Mouse (Mus musculus): ENCODE measurements around the gene Trim63.
"Not testable (repeated sequence)": the region's sequence is repeated elsewhere in the genome, so short reads cannot be mapped to it uniquely, and the experiment has no call there.

Gene Trim63

GRCm38 (mm10) chr4:134314876-134315275, at the start of gene Trim63:
Gene Trim63 (plus strand): TSS chr4:134315120.
- peak; percentile 19 for DNase-seq (ENCODE audit: low spot score)

GRCm38 (mm10) chr4:134265860-134266585, 48.9 kb upstream of the Trim63 start:
- DNase-seq (ENCODE audit: low spot score): no peak

DNA sequence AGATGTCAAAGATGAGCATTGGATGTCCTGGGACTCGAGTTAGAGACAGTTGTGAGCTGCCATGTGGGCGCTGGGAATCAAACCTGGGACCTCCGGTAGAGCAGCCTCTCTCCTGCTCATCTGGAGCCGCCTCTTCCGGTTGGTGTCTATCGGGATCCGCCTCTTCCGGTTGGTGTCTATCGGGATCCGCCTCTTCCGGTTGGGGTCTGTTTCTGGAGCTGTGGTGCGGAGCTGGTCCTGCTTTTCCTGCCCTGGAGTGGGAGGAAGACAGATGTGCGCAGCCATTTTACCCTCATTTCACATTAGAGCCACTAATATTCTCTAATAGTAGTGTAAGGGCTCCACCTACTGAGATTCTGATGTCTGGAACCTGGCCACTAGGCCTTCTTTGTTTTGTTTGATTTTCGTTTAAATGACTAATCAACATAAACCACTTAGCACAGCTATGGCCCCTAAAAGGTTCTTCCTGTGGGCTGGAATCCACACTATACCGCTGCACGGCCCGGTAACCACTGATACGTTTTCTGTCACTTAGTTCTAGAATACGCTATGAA, 46.7 kb upstream of the Trim63 start:
- no peak for DNase-seq (ENCODE audit: low spot score)

DNA sequence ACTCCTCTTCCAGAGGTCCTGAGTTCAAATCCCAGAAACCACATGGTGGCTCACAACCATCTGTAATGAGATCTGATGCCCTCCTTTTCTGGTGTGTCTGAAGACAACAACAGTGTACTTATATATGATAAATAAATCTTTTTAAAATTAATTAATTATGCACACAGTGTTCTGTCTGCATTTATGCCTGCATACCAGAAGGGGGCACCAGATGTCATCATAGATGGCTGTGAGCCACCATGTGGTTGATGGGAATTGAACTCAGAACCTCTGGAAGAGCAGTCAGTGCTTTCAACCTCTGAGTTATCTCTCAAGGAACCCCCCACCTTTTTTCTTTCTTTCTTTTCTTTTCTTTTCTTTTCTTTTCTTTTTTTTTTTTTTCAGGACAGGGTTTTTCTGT, 45.3 kb upstream of the Trim63 start:
- DNase-seq (ENCODE audit: low spot score): not testable (repeated sequence)

GRCm38 (mm10) chr4:134271979-134272378, 42.9 kb upstream of the Trim63 start:
- DNase-seq (ENCODE audit: low spot score): no peak

- DNase-seq (ENCODE audit: low spot score): no peak
Measured at GRCm38 (mm10) chr4:134272731-134273416, 42.0 kb upstream of the Trim63 start.

GRCm38 (mm10) chr4:134273417-134274345, 41.2 kb upstream of the Trim63 start:
- peak; percentile 72 for DNase-seq (ENCODE audit: low spot score)

DNA sequence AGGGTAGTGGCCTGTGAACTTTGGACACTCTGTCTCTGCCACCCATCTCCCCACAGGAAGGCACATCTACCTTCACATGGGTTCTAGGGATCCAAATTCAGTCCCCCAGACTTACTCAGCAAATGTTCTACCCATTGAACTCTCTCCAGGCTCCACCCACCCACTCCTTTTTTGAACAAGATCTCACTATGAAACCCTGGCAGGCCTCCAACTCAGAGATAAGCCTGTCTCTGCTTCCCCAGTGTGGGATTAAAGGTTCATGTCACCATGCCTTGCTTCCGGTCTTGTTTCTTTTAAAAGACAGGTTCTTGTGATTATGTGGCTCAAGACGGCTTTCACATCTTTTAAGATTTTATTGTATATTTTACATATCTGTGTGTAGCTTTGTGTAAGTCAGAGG, 30.0 kb upstream of the Trim63 start:
- DNase-seq (ENCODE audit: low spot score): no peak

GRCm38 (mm10) chr4:134286226-134287167, 28.4 kb upstream of the Trim63 start:
- peak; percentile 42 for DNase-seq (ENCODE audit: low spot score)

DNA sequence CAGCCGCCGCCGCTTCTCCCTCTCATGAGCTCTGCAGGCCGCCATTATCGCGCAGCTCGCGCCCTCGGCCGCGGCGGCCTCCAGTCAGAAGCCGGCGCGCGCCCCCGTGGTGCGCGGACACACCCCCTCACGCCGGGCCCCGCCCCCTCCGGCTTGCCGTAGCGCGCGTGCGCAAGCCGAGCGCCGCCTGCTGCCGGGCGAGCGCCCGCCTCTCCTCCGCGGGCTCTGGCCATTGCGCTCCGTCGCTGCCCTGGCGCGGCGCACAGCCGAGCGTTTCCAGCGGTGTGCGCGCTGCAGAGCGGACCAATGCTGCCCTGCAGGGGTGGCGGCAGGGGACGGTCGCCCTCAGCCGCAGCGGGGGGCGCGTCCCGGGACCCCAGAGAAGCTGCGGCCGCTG, 27.8 kb upstream of the Trim63 start:
- peak; percentile 94 for DNase-seq (ENCODE audit: low spot score)

- peak; percentile 92 for DNase-seq (ENCODE audit: low spot score)
Measured at GRCm38 (mm10) chr4:134287575-134288025, 27.3 kb upstream of the Trim63 start, which contains the start of gene Pdik1l. Gene Pdik1l (minus strand): TSS chr4:134287895.

- peak; percentile 53 for DNase-seq (ENCODE audit: low spot score)
Measured at GRCm38 (mm10) chr4:134288397-134289256, 26.3 kb upstream of the Trim63 start.

DNA sequence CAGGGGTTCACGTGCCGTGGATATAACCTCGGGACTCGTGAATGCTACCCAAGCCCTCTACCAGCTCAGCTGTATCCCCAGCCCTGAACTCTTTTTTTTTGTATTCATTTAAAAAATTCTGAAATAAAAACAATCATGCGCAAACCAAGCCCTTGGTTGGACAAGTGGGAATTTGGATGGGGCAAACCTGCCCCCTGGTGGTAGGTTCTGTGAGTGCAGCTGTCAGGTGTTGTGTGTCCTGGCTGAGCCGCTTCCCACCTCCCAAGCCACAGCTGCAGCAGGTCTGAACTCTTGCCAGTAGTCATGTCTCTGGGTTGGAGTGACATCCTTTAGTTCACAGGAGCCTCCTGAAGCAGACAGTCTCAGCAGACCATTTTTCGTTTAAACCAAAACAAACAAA, 22.9 kb upstream of the Trim63 start:
- DNase-seq (ENCODE audit: low spot score): peak; percentile 91

- DNase-seq (ENCODE audit: low spot score): no peak
Measured at GRCm38 (mm10) chr4:134293061-134293691, 21.7 kb upstream of the Trim63 start.

GRCm38 (mm10) chr4:134293692-134294163, 21.2 kb upstream of the Trim63 start:
- no peak for DNase-seq (ENCODE audit: low spot score)

GRCm38 (mm10) chr4:134296096-134296495, 18.8 kb upstream of the Trim63 start:
- DNase-seq (ENCODE audit: low spot score): not testable (repeated sequence)

DNA sequence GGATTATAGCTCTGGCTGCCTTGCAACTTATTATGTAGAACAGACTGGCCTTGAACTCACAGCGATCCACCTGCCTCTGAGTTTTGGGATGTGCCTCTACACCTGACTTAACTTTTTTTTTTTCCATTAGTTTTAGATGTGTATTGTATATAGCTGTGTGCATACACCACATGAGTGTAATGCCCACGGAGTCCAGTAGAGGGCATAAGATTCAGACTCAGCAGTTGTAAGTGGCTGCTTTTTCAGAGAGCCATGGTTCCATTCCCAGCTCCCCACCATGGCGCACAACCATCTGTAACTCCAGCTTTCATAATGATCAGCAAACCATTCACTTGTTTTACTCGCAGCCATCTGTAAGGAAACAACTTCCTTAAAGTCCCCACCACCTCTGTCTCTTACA, 18.4 kb upstream of the Trim63 start:
- DNase-seq (ENCODE audit: low spot score): no peak

DNA sequence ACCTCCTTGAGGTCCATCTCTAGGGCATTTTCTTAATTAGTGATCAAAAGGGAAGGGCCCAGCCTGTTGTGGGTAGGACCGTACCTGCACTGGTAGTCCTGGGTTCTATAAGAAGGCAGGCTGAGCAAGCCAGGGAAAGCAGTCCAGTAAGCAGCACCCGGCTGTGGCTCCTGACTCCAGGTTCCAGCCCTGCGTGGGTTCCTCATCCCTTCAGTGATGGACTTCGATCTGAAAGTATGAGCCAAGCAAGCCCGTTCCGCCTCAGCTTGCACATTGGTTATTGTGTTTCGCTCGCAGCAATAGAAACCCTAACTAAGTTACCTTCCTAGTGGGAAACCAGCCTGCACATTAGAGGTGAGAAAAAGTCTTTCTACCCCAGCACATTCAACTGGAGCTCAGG, 17.6 kb upstream of the Trim63 start:
- no peak for DNase-seq (ENCODE audit: low spot score)
